Mouse (Mus musculus): Measurements from ENCODE around the gene Rufy2. TPM values are rescaled to one million over a fixed set of nuclear protein-coding genes. Genes with fewer than 3 reads are reported as not detected.

Gene Rufy2
- total and polyA plus RNA-seq, 3 experiments, result 1.8 to 2.6 TPM; not detected in 1

- TF ChIP-seq MAZ (IDR thresholded peaks at IDR 0.05; ENCODE audit: low read depth, low read length) (peak; percentile 95), MYB (IDR thresholded peaks at IDR 0.05; ENCODE audit: low read depth, low read length) (peak; percentile 34; the same call in 1 of the 2 replicates), TCF12 (IDR thresholded peaks at IDR 0.05; ENCODE audit: low read depth, low read length) (peak; percentile 97), USF2 (IDR thresholded peaks at IDR 0.05; ENCODE audit: borderline replicate concordance in 1 of 2, insufficient read depth in 1 of 2, low read depth in 1 of 2, low read length in 2 of 2) (peak in 1 of 2 experiments; percentile 57; a peak in 1 of 4 replicates), ELF1 (IDR thresholded peaks at IDR 0.05; ENCODE audit: low read depth, low read length) (peak; percentile 31; the same call in 1 of the 2 replicates), JUND (IDR thresholded peaks at IDR 0.05; ENCODE audit: low read depth, low read length) (no peak), E2F4 (IDR thresholded peaks at IDR 0.05; ENCODE audit: borderline replicate concordance, low read depth, low read length) (0 out of 2 replicates have a peak, but pooled peaks have one; percentile 33), CHD1 (IDR thresholded peaks at IDR 0.05; ENCODE audit: low read depth, low read length) (no peak; the same call in 1 of the 2 replicates), TAL1 (IDR thresholded peaks at IDR 0.05; ENCODE audit: low read length) (no peak), POLR2A (IDR thresholded peaks at IDR 0.05; ENCODE audit: control insufficient read depth in 1 of 2, insufficient read depth in 1 of 2, low read depth in 1 of 2, low read length in 2 of 2, poor library complexity in 1 of 2) (peak; percentile 86 to 88; a peak in 3 of 4 replicates), NRF1 (IDR thresholded peaks at IDR 0.05; ENCODE audit: insufficient read depth, low read depth, low read length, poor library complexity, severe bottlenecking) (peak; percentile 86), MEF2A (IDR thresholded peaks at IDR 0.05; ENCODE audit: extremely low read depth, insufficient replicate concordance, low read depth, low read length, poor library complexity, severe bottlenecking) (no peak; the same call in 1 of the 2 replicates), CHD2 (IDR thresholded peaks at IDR 0.05; ENCODE audit: low read length) (peak; percentile 97), NELFE (IDR thresholded peaks at IDR 0.05; ENCODE audit: low read depth, low read length) (peak; percentile 88), GATA1 (IDR thresholded peaks at IDR 0.05; ENCODE audit: low read depth, low read length) (peak; percentile 54; the same call in 1 of the 2 replicates), RCOR1 (IDR thresholded peaks at IDR 0.05; ENCODE audit: low read depth, low read length) (no peak), KAT2A (conservative IDR thresholded peaks at IDR 0.05; ENCODE audit: low read depth, low read length) (no peak; the same call in 1 of the 2 replicates), MYC (IDR thresholded peaks at IDR 0.05; ENCODE audit: low read depth, low read length) (peak; percentile 96), SIN3A (IDR thresholded peaks at IDR 0.05; ENCODE audit: low read length) (peak; percentile 92), MAX (IDR thresholded peaks at IDR 0.05; ENCODE audit: low read length) (peak; percentile 98), MXI1 (IDR thresholded peaks at IDR 0.05; ENCODE audit: low read depth, low read length) (peak; percentile 99), TBP (IDR thresholded peaks at IDR 0.05; ENCODE audit: low read depth, low read length) (peak; percentile 96), EP300 (IDR thresholded peaks at IDR 0.05; ENCODE audit: low read depth in 1 of 2, low read length in 2 of 2) (peak in 1 of 2 experiments; percentile 34; a peak in 2 of 4 replicates), ETS1 (IDR thresholded peaks at IDR 0.05; ENCODE audit: low read depth, low read length) (peak; percentile 41; the same call in 1 of the 2 replicates), ZMIZ1 (IDR thresholded peaks at IDR 0.05; ENCODE audit: low read depth, low read length) (peak; percentile 73)
Measured at GRCm38 (mm10) chr10:63023749-63024579, 43.9 kb downstream of the Rufy2 start, which contains the start of the genes Hnrnph3 and Pbld2 (continued).
